Mouse (Mus musculus) adrenal gland, postnatal 0 days (tissue): ENCODE data around the gene Mrgpra2a. TPM values are rescaled to one million over a fixed set of nuclear protein-coding genes. Genes with fewer than 3 reads are reported as not detected.

ENCODE experiments used
- polyA plus RNA-seq: library from polyadenylated mRNA; unstranded; fragments of >200 nt; fragmentation: Nextera tagmentation; extraction: Ambion mirVana; gene quantifications from 2 replicates; pipeline ENCODE4 v1.2.1, GENCODE M21; 2015

Gene Mrgpra2a
- polyA plus RNA-seq: not detected in 2 replicates

DNA sequence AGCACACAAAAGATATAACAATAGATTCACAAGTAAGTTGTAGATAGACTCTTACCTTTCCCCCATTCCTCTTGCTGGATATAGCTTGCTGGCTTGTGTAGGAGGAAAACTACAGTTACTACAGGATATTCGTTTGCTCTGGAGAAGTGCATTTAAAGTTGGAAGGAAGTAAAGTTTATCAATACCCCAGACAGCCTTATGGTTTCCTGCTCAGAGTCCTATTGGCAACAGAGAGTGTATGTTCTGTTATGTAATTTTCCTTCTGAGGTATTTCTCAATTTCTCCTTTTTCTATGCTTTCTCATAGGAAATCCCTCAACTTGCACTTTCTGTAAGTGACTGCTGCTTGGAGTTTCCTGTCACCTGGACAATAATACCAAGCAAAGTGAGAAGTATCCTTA is at the start of gene Mrgpra2a:
Gene Mrgpra2a (minus strand): TSS at position 125 of the 400 bp plus-strand sequence.

Other genes starting within 250 kb of the Mrgpra2a start
- gene Mrgpra6, start 247.2 kb downstream of the Mrgpra2a start, polyA plus RNA-seq: not detected in 2 replicates
- not detected in 2 replicates for gene Mrgpra9, start 199.3 kb downstream of the Mrgpra2a start, polyA plus RNA-seq
- gene Mrgpra1, start 97.9 kb downstream of the Mrgpra2a start, polyA plus RNA-seq: not detected in 2 replicates
- gene Mrgpra2b, start 76.7 kb upstream of the Mrgpra2a start, polyA plus RNA-seq: 0.25 TPM in 1 of 2 replicates, not detected in the other
- gene Mrgpra3, start 149.2 kb upstream of the Mrgpra2a start, polyA plus RNA-seq: not detected in 2 replicates